Mouse (Mus musculus) liver, adult 10 weeks (tissue): ENCODE results near the gene Rpf1. TPM values are rescaled to one million over a fixed set of nuclear protein-coding genes. Genes with fewer than 3 reads are reported as not detected.

ENCODE experiments used
- polyA plus RNA-seq: library from polyadenylated mRNA; stranded (reverse); fragments of 350-450 nt; fragmentation: Illumina TruSeq; extraction: RNeasy Lipid Tissue Mini Kit (QIAGEN cat#74804); gene quantifications from one replicate; pipeline ENCODE4 v1.2.3, GENCODE M21; 2014; ENCODE audit warnings: low read depth, low replicate concordance

Rpf1 gene
- polyA plus RNA-seq = 64.1 TPM

DNA sequence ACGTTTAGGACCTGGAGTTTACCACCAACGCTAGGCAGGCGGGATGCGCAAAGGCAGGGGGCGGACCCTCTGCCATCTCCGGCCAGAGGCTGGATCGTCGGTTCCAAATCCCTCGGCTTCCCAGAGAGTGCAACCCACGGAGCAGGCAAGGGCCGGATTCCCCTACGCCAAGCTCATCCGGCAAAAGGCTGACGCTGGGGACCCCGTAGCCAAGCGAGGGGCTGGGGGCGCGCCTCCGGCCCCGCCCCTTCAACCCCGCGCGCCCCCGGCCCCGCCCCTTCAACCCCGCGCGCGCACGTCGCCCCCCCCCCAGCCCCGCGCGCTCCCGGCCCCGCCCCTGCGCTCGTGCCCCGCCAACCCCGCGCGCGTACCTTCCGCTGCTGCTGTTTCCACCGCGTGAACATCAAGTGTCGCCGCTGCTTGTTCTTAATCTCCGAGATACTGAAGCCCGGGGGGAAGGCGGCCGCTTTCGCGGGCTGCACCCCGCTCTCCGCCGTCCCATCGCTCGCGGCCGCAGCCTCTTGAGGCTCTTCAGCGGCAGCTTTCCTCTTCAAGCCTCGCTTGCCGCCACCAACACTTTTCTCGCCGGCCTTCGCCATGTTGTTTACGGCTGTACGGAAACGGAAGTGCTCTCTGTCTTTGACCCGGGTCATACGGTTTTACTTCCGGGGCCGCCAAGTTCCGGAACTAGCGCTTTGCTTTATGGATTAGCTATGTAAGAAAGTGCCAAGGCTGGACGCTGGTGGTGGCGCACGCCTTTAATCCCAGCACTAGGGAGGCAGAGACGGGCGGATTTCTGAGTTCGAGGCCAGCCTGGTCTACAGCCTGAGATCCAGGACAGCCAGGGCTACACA lies at the start of gene Rpf1:
TSS of gene Rpf1 (minus strand) at position 632 of the 854 bp plus-strand sequence.

DNA sequence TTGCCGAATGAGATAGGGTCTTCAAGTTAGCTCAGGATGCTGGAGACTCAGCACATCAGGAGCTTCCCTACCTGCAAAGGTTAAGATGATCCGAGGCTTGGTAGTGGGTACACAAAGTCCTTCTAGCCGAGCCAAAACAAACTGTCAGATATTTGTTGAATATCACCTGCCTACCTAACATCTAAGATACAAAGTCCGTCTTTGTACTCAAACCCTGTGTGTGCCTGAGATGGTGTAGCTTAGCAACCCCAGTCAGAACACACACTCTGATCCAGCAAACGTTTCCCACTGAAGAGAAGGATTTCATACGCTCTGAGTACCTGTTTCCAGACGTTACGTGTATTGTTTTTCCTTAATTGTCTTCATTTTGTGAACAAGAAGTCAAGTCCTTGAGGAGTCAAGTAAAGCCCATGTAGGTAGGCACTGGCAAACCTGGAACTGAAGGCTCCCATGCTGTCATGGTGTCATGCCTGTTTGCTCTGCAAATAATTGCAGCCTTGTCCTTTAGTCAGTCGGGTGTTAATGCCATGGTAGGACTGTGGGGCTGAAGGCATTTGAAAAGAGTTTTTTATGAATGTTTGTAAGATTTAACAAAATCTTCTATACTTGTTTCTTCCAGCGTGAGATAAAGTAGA lies 49.0 kb upstream of the Rpf1 start, which contains the start of gene Uox:
TSS of gene Uox (plus strand) at position 279 of the 635 bp plus-strand sequence.

DNA sequence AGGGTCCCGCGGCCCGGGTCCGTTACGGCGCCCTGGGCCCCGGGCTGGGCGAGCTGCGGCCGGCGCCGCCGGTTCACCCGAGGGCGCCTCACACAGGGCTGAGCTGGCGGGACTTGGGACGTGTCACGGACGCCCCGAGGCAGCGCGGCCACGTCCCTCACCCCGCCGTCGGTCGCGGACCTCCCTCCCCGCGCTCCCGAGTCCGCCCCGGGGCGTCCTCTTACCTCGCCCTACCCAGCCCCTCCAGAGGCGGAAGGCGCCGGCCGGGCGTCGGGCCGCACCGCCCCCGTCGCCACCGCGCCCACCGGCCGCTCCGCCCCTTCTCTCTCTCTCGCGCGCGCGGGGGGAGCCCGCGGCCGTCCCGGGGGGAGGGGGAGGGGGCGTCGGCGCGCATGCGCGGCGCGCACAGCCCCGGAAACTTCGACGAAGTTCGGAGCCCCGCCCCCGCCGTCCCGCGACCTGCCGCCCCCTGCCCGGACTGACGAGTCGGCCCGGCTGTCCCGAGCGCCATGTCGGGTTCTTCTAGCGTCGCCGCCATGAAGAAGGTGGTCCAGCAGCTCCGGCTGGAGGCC lies 21.7 kb downstream of the Rpf1 start, which contains the start of the genes Spata1 and Gng5:
TSS of gene Spata1 (minus strand) at position 323 of the 572 bp plus-strand sequence.
TSS of gene Gng5 (plus strand) at position 377 of the 572 bp plus-strand sequence.

Other genes starting within 250 kb of the Rpf1 start
- 9.2 TPM for gene Ssx2ip, start 116.8 kb downstream of the Rpf1 start, polyA plus RNA-seq
- gene Ctbs, start 71.6 kb downstream of the Rpf1 start, polyA plus RNA-seq = 20.8 TPM
- 5.2 TPM for gene Spata1, start 21.7 kb downstream of the Rpf1 start, polyA plus RNA-seq
- gene Gng5, start 21.6 kb downstream of the Rpf1 start, polyA plus RNA-seq = 568 TPM
- gene Uox, start 49.0 kb upstream of the Rpf1 start, polyA plus RNA-seq = 2,717 TPM
- gene Dnase2b, start 94.2 kb upstream of the Rpf1 start, polyA plus RNA-seq = 18.3 TPM
- not detected for gene 4930503B20Rik, start 129.9 kb upstream of the Rpf1 start, polyA plus RNA-seq
- gene Samd13, start 164.2 kb upstream of the Rpf1 start, polyA plus RNA-seq = not detected